Mouse (Mus musculus): ENCODE results near the gene Adh6b. TPM values are rescaled to one million over a fixed set of nuclear protein-coding genes. Genes with fewer than 3 reads are reported as not detected.

Gene Adh6b
- polyA plus RNA-seq, 1 experiment = not detected

- Histone ChIP-seq H3K4me3 (ENCODE audit: insufficient read depth, poor library complexity, severe bottlenecking) (no peak overlapping the region), H3ac (ENCODE audit: control insufficient read depth, insufficient read length, low read depth) (no peak overlapping the region), H3K36me3 (ENCODE audit: control insufficient read depth, insufficient read depth) (no peaks in the 10 kb centered on the region), H3K79me3 (ENCODE audit: low read depth) (no peaks in the 10 kb centered on the region), H3K79me2 (ENCODE audit: control insufficient read depth, insufficient read depth) (no peaks in the 10 kb centered on the region), H3K27me3 (ENCODE audit: control insufficient read depth, insufficient read depth, insufficient read length) (peaks cover 3% of the 10 kb centered on the region)
- TF ChIP-seq MAX (IDR thresholded peaks at IDR 0.05) = no peak
- no peak for TF ChIP-seq CEBPB (IDR thresholded peaks at IDR 0.05; ENCODE audit: low read depth)
- no peak for TF ChIP-seq FOSL1 (IDR thresholded peaks at IDR 0.05; ENCODE audit: insufficient read depth, low read length, poor library complexity, severe bottlenecking)
- no peak for TF ChIP-seq USF1 (IDR thresholded peaks at IDR 0.05; ENCODE audit: low read depth)
- no peak for TF ChIP-seq CTCF (IDR thresholded peaks at IDR 0.05; ENCODE audit: control insufficient read depth, insufficient read depth, insufficient read length)
- no peak for TF ChIP-seq MYOG (IDR thresholded peaks at IDR 0.05; ENCODE audit: control insufficient read depth, extremely low read depth, insufficient read length)
- no peak for TF ChIP-seq MYOD1 (IDR thresholded peaks at IDR 0.05; ENCODE audit: control insufficient read depth, insufficient read length, low read depth)
Observed at GRCm38 (mm10) chr3:138304489-138304871, 37.1 kb upstream of the Adh6b start.

- H3K79me3 ChIP-seq (ENCODE audit: low read depth) = no peaks in the 10 kb centered on the region
- H3K27me3 ChIP-seq (ENCODE audit: control insufficient read depth, insufficient read depth, insufficient read length) = peaks cover 3% of the 10 kb centered on the region
- no peaks in the 10 kb centered on the region for H3K79me2 ChIP-seq (ENCODE audit: control insufficient read depth, insufficient read depth)
- TF ChIP-seq MAX (IDR thresholded peaks at IDR 0.05) (no peak), USF1 (IDR thresholded peaks at IDR 0.05; ENCODE audit: low read depth) (no peak), MYOG (IDR thresholded peaks at IDR 0.05; ENCODE audit: control insufficient read depth, extremely low read depth, insufficient read length) (no peak), CEBPB (IDR thresholded peaks at IDR 0.05; ENCODE audit: low read depth) (no peak), CTCF (IDR thresholded peaks at IDR 0.05; ENCODE audit: control insufficient read depth, insufficient read depth, insufficient read length) (no peak), MYOD1 (IDR thresholded peaks at IDR 0.05; ENCODE audit: control insufficient read depth, insufficient read length, low read depth) (no peak), FOSL1 (IDR thresholded peaks at IDR 0.05; ENCODE audit: insufficient read depth, low read length, poor library complexity, severe bottlenecking) (no peak)
- no peaks in the 10 kb centered on the region for H3K36me3 ChIP-seq (ENCODE audit: control insufficient read depth, insufficient read depth)
- H3K4me3 ChIP-seq (ENCODE audit: insufficient read depth, poor library complexity, severe bottlenecking) = no peak overlapping the region
- no peak overlapping the region for H3ac ChIP-seq (ENCODE audit: control insufficient read depth, insufficient read length, low read depth)
Observed at GRCm38 (mm10) chr3:138305486-138306289, 35.9 kb upstream of the Adh6b start.

DNA sequence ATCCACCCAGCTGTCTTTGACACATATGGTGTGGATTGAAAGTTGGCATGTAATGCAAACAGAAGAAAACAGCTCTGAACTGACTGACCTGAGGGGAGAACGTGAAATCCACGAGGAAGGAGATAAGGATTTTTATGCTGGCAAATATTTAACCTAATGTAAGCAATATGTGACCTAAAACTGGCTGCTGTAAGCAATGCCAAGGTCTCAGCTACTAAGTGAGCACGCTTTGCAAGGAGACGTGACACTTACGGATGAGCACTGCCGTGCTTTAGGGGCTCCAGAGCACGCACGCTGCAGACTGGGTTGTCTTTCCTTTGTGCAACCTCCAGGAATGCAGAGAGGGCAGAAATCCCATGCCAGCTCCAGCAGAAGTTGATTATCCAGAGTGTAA lies 35.3 kb upstream of the Adh6b start:
- no peaks in the 10 kb centered on the region for H3K79me3 ChIP-seq (ENCODE audit: low read depth)
- no peak for TF ChIP-seq FOSL1 (IDR thresholded peaks at IDR 0.05; ENCODE audit: insufficient read depth, low read length, poor library complexity, severe bottlenecking)
- no peak for TF ChIP-seq MAX (IDR thresholded peaks at IDR 0.05)
- no peak for TF ChIP-seq MYOG (IDR thresholded peaks at IDR 0.05; ENCODE audit: control insufficient read depth, extremely low read depth, insufficient read length)
- no peak for TF ChIP-seq MYOD1 (IDR thresholded peaks at IDR 0.05; ENCODE audit: control insufficient read depth, insufficient read length, low read depth)
- no peak for TF ChIP-seq CTCF (IDR thresholded peaks at IDR 0.05; ENCODE audit: control insufficient read depth, insufficient read depth, insufficient read length)
- no peak for TF ChIP-seq USF1 (IDR thresholded peaks at IDR 0.05; ENCODE audit: low read depth)
- no peaks in the 10 kb centered on the region for H3K36me3 ChIP-seq (ENCODE audit: control insufficient read depth, insufficient read depth)
- peaks cover 3% of the 10 kb centered on the region for H3K27me3 ChIP-seq (ENCODE audit: control insufficient read depth, insufficient read depth, insufficient read length)
- H3ac ChIP-seq (ENCODE audit: control insufficient read depth, insufficient read length, low read depth) = no peak overlapping the region
- no peak overlapping the region for H3K4me3 ChIP-seq (ENCODE audit: insufficient read depth, poor library complexity, severe bottlenecking)
- no peaks in the 10 kb centered on the region for H3K79me2 ChIP-seq (ENCODE audit: control insufficient read depth, insufficient read depth)

GRCm38 (mm10) chr3:138309910-138310309 lies 31.7 kb upstream of the Adh6b start:
- no peak overlapping the region for H3K4me3 ChIP-seq (ENCODE audit: insufficient read depth, poor library complexity, severe bottlenecking)
- no peaks in the 10 kb centered on the region for H3K79me2 ChIP-seq (ENCODE audit: control insufficient read depth, insufficient read depth)
- H3K36me3 ChIP-seq (ENCODE audit: control insufficient read depth, insufficient read depth) = no peaks in the 10 kb centered on the region

GRCm38 (mm10) chr3:138311015-138311414 lies 30.6 kb upstream of the Adh6b start:
- Histone ChIP-seq H3K79me3 (ENCODE audit: low read depth) (no peaks in the 10 kb centered on the region), H3K36me3 (ENCODE audit: control insufficient read depth, insufficient read depth) (no peaks in the 10 kb centered on the region), H3K4me3 (ENCODE audit: insufficient read depth, poor library complexity, severe bottlenecking) (no peak overlapping the region), H3K27me3 (ENCODE audit: control insufficient read depth, insufficient read depth, insufficient read length) (peaks cover 3% of the 10 kb centered on the region), H3ac (ENCODE audit: control insufficient read depth, insufficient read length, low read depth) (no peak overlapping the region), H3K79me2 (ENCODE audit: control insufficient read depth, insufficient read depth) (no peaks in the 10 kb centered on the region)
- TF ChIP-seq CEBPB (IDR thresholded peaks at IDR 0.05; ENCODE audit: low read depth) = no peak
- no peak for TF ChIP-seq USF1 (IDR thresholded peaks at IDR 0.05; ENCODE audit: low read depth)
- TF ChIP-seq CTCF (IDR thresholded peaks at IDR 0.05; ENCODE audit: control insufficient read depth, insufficient read depth, insufficient read length) = no peak
- TF ChIP-seq MYOD1 (IDR thresholded peaks at IDR 0.05; ENCODE audit: control insufficient read depth, insufficient read length, low read depth) = no peak
- no peak for TF ChIP-seq MAX (IDR thresholded peaks at IDR 0.05)
- TF ChIP-seq FOSL1 (IDR thresholded peaks at IDR 0.05; ENCODE audit: insufficient read depth, low read length, poor library complexity, severe bottlenecking) = no peak
- TF ChIP-seq MYOG (IDR thresholded peaks at IDR 0.05; ENCODE audit: control insufficient read depth, extremely low read depth, insufficient read length) = no peak

More at GRCm38 (mm10) chr3:138309910-138310309, 31.7 kb upstream of the Adh6b start:
- Histone ChIP-seq H3K27me3 (ENCODE audit: control insufficient read depth, insufficient read depth, insufficient read length) (peaks cover 3% of the 10 kb centered on the region), H3K79me3 (ENCODE audit: low read depth) (no peaks in the 10 kb centered on the region), H3ac (ENCODE audit: control insufficient read depth, insufficient read length, low read depth) (no peak overlapping the region)
- TF ChIP-seq CTCF (IDR thresholded peaks at IDR 0.05; ENCODE audit: control insufficient read depth, insufficient read depth, insufficient read length) (no peak), MAX (IDR thresholded peaks at IDR 0.05) (no peak), MYOG (IDR thresholded peaks at IDR 0.05; ENCODE audit: control insufficient read depth, extremely low read depth, insufficient read length) (no peak), FOSL1 (IDR thresholded peaks at IDR 0.05; ENCODE audit: insufficient read depth, low read length, poor library complexity, severe bottlenecking) (no peak), MYOD1 (IDR thresholded peaks at IDR 0.05; ENCODE audit: control insufficient read depth, insufficient read length, low read depth) (no peak)
